13 mouse cellular contexts compared by ENCODE assay signal in genomic region chr7:139158956-139159355, GRCm38 (mm10). TPM values are rescaled to one million over a fixed set of nuclear protein-coding genes. Genes with fewer than 3 reads are reported as not detected.
DNase-seq lines count a peak whose midpoint lies in the region; TF ChIP-seq lines count a peak whose summit lies in the region.
"Had no signal": no experiment of that assay in that cellular context is flagged by ENCODE, and none has a peak within 500 bp of the region (broad histone marks: within the 10 kb centered on the region; RNA-seq: fewer than 3 reads in every experiment).

No protein-coding gene starts in this region.

- no peak for TF ChIP-seq CTCF in left cerebral cortex, adult 2 months (IDR thresholded peaks at IDR 0.05)

- no peak overlapping the region for H3K4me3 ChIP-seq in left cerebral cortex, adult 2 months
- H3K4me3 ChIP-seq in midbrain, embryonic 10.5 days = no peak overlapping the region
- H3K4me3 ChIP-seq: embryonic facial prominence, embryonic 13.5 days; heart, embryonic 10.5 days had no signal

- H3K36me3 ChIP-seq in midbrain, embryonic 10.5 days = no peaks in the 10 kb centered on the region
- H3K36me3 ChIP-seq: embryonic facial prominence, embryonic 13.5 days; heart, embryonic 10.5 days had no signal

- WGBS in midbrain, embryonic 10.5 days = 45% methylated on average over 5 of the region's 5 CpGs

- intact Hi-C loops in left cerebral cortex, adult 2 months (cut with DNase I) = no loop called here
- intact Hi-C loops in left cerebral cortex, postnatal 36 days (cut with DNase I) = no loop called here

- peaks cover 21% of the 10 kb centered on the region for H3K4me1 ChIP-seq in midbrain, embryonic 10.5 days
- H3K4me1 ChIP-seq: embryonic facial prominence, embryonic 13.5 days; heart, embryonic 10.5 days had no signal

- H3K27me3 ChIP-seq in midbrain, embryonic 10.5 days (ENCODE audit: low read depth, poor library complexity, severe bottlenecking) = no peaks in the 10 kb centered on the region
- H3K27me3 ChIP-seq: embryonic facial prominence, embryonic 13.5 days had no signal

- H3K27ac ChIP-seq in left cerebral cortex, adult 2 months = peak overlapping the region; percentile 81
- no peak overlapping the region for H3K27ac ChIP-seq in midbrain, embryonic 10.5 days (replicated peaks)
- H3K27ac ChIP-seq: embryonic facial prominence, embryonic 13.5 days; heart, embryonic 10.5 days had no signal

- no peaks in the 10 kb centered on the region for H3K9me3 ChIP-seq in midbrain, embryonic 10.5 days (replicated peaks)
- H3K9me3 ChIP-seq: embryonic facial prominence, embryonic 13.5 days; heart, embryonic 10.5 days had no signal

- peak; percentile 14 for DNase-seq in cerebellum, adult 9-11 months
- DNase-seq in cerebellum, adult 11 months = no peak
- peak in 1 of 2 experiments; percentile 44 for DNase-seq in left cerebral cortex, adult 2 months (ENCODE audit: extremely low spot score in 1 of 2, low spot score in 2 of 2)
- DNase-seq in left cerebral cortex, postnatal 36 days (ENCODE audit: low spot score in 2 of 2) = no peak
- peak; percentile 22 for DNase-seq in midbrain, embryonic 10.5 days (ENCODE audit: low spot score)
- DNase-seq in right cerebral cortex, postnatal 14 days = peak; percentile 51
- DNase-seq in adrenal gland, adult 8-10 months = no peak
- DNase-seq in MN1 (ENCODE audit: low spot score) = no peak
- DNase-seq: kidney, postnatal 25 days; liver; lung, postnatal 10 days had no signal

RNA-seq across cellular contexts. Expression of gene Lrrc27, which starts 53.8 kb away (rescaled TPM):
- total RNA-seq in left cerebral cortex, adult 2 months (2021) = 1 to 10 TPM; 8.1 to 8.2 TPM
- 1 to 10 TPM; 6.4 TPM for total RNA-seq in left cerebral cortex, postnatal 36 days (2021)
- 5.3 and 7.3 TPM in 2 replicates for polyA plus RNA-seq in midbrain, embryonic 10.5 days (2016; fragmentation: Nextera tagmentation; extraction: Ambion mirVana)
- total RNA-seq in adrenal gland, adult 8-10 months (2022) = 10 to 100 TPM in 1 of 4 experiments, 1 to 10 TPM in 3; 6.5 to 10.4 (median 7.7) TPM

RNA-seq across cellular contexts. Expression of gene Stk32c, which starts 54.2 kb away (rescaled TPM):
- 100 to 1,000 TPM; 159 to 167 TPM for total RNA-seq in left cerebral cortex, adult 2 months (2021)
- total RNA-seq in left cerebral cortex, postnatal 36 days (2021) = 100 to 1,000 TPM; 182 to 198 TPM
- 0.22 and 0.35 TPM in 2 replicates for polyA plus RNA-seq in midbrain, embryonic 10.5 days (2016; fragmentation: Nextera tagmentation; extraction: Ambion mirVana)
- total RNA-seq in adrenal gland, adult 8-10 months (2022) = 1 to 10 TPM; 4.0 to 6.7 (median 5.4) TPM
- polyA plus RNA-seq: heart, embryonic 10.5 days had no signal

Comparison
In these comparisons a context has a peak if more than half of its experiments do, and no peak if none do; other contexts are left out.
1. DNase-seq: peak in cerebellum, adult 9-11 months (single experiment), midbrain, embryonic 10.5 days (single experiment) and right cerebral cortex, postnatal 14 days (single experiment); none in cerebellum, adult 11 months (single experiment), left cerebral cortex, postnatal 36 days (0 of 2), adrenal gland, adult 8-10 months (single experiment) and MN1 (single experiment).
2. RNA of gene Stk32c, which starts 54.2 kb away (total RNA-seq): 182 to 198 TPM in left cerebral cortex, postnatal 36 days and 159 to 167 TPM in left cerebral cortex, adult 2 months; 4.0 to 6.7 TPM in adrenal gland, adult 8-10 months; every median in the first group is over 10 times any median in the second.